Mouse (Mus musculus): ENCODE results near the gene Tob1. TPM values are rescaled to one million over a fixed set of nuclear protein-coding genes. Genes with fewer than 3 reads are reported as not detected.

The Tob1 gene
- polyA plus RNA-seq, 1 experiment from 2014 or later, result 35.6 TPM

DNA sequence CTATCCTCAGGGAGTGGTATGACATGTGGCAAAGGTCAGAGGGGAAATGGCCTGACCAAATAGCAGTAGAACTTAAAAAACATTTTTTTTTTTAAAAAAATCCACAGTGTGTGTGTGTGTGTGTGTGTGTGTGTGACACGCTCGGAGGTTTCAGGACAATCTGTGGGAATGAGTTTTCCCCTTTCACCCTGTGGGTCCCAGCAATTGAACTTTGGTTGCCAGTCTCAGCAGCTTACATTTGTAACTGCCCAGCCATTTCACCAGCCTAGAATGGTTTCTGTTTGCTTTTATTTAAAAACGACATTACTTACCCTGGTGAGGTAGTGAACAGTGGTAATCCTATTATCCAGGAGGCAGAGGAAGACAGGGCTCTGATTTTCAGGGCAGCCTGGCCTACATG lies 8.2 kb upstream of the Tob1 start:
- no peak overlapping the region for H3K27ac ChIP-seq (ENCODE audit: low read depth, low read length)
- H3K4me2 ChIP-seq (ENCODE audit: low read depth), result no peak overlapping the region
- no peaks in the 10 kb centered on the region for H3K4me1 ChIP-seq (ENCODE audit: control insufficient read depth, insufficient read depth, low read length)
- no peak overlapping the region for H3K9ac ChIP-seq (ENCODE audit: low read length)
- H3K9me3 ChIP-seq (ENCODE audit: control insufficient read depth, low read length), result no peaks in the 10 kb centered on the region
- H3K4me3 ChIP-seq (ENCODE audit: low read depth, low read length), result no peak overlapping the region
- no peak for DNase-seq (ENCODE audit: low spot score)
- WGBS, result 83% methylated on average over 3 of the region's 3 CpGs
- H3K27me3 ChIP-seq (ENCODE audit: control insufficient read depth, insufficient read depth, low read length), result no peaks in the 10 kb centered on the region
- ATAC-seq (ENCODE audit: insufficient read depth, low FRiP score, low TSS enrichment), result no peak
- no peaks in the 10 kb centered on the region for H3K36me3 ChIP-seq (ENCODE audit: control insufficient read depth, insufficient read depth, low read length)

DNA sequence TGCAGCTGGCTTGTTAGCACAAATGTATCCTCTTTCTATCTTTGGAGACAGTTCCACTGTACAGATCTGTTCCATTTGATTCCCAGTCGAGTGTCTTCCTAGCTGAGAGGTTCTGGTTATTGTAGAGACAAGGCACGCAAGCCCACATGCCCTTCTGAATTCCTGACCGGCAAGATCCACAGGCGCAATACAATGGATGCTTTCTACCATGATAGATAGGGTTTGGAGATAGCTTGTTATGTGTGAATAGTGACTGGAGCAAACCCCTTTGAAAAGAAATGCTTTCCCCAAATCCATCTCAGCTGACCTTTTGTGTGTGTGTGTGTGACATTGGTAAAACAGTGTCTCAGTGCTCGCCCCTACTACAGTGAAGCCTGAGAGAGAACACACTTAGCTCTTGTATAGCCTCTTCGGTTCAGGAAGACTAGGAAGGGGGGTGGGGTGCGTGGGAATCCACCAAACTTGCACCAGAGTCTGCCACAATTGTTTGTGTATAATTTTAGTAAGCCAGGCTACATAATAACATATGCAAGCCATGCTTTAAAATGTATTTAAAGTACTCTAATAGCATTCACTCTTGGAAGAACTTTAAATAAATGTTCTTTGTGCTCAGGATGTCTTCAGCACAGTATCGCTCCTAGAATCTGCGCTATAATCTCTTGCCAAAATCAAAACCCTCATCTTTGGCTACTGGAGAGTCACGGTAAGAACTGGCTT lies 4.7 kb upstream of the Tob1 start:
- 57% methylated on average over 10 of the region's 10 CpGs for WGBS
- DNase-seq (ENCODE audit: low spot score), result no peak
- Histone ChIP-seq H3K4me2 (ENCODE audit: low read depth) (no peak overlapping the region), H3K27ac (ENCODE audit: low read depth, low read length) (0 out of 2 replicates have a peak overlapping the region, but pooled peaks have one; percentile 20), H3K9me3 (ENCODE audit: control insufficient read depth, low read length) (no peaks in the 10 kb centered on the region), H3K27me3 (ENCODE audit: control insufficient read depth, insufficient read depth, low read length) (no peaks in the 10 kb centered on the region), H3K4me1 (ENCODE audit: control insufficient read depth, insufficient read depth, low read length) (0 out of 2 replicates have a peak, but pooled peaks cover 3% of the 10 kb centered on the region), H3K4me3 (ENCODE audit: low read depth, low read length) (no peak overlapping the region), H3K36me3 (ENCODE audit: control insufficient read depth, insufficient read depth, low read length) (no peaks in the 10 kb centered on the region), H3K9ac (ENCODE audit: low read length) (no peak overlapping the region)
- no peak for ATAC-seq (ENCODE audit: insufficient read depth, low FRiP score, low TSS enrichment)

DNA sequence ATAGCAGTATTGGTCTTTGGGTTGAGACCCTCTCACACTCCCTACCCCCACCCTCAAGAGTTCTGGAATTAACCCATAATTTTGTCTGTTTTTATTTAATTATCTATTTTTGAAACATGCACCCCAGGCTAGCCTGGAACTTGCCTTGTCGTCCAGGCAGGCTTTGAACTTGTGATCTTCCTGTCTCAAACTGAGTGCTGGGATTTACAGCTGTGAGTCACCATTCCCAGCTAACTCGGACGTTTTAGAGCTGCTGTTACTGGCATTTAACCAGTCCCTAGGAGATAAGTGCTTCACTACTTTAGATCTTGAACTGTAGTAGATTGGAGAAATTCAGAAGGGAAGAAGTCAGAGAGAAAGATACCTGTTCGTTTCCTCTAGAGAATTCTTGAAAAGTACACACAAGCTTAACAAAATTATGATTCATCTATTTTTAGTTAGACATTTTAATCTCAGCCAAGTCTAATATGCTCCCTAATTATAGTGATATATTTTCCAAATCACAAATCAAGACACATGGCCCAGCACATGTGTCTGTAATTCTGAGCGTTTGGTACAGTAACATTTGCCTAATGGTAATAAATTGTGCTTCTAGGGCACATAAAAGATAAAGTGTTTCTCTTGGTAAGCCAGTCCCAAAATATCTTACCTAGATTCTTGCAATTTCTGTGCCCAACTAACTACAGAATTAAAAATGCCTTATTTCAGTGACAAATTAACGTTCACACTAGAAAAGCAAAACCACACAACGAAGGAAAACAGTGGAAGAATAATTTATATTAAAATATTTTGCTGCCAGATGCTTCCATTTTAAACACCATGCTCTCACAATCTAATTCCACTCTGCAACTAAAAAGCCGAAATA lies 2.2 kb upstream of the Tob1 start:
- ATAC-seq (ENCODE audit: insufficient read depth, low FRiP score, low TSS enrichment) (no peak), DNase-seq (ENCODE audit: low spot score) (no peak)
- Histone ChIP-seq H3K9ac (ENCODE audit: low read length) (no peak overlapping the region), H3K4me3 (ENCODE audit: low read depth, low read length) (no peak overlapping the region), H3K36me3 (ENCODE audit: control insufficient read depth, insufficient read depth, low read length) (no peaks in the 10 kb centered on the region), H3K4me2 (ENCODE audit: low read depth) (no peak overlapping the region), H3K4me1 (ENCODE audit: control insufficient read depth, insufficient read depth, low read length) (peaks cover 7% of the 10 kb centered on the region; the same call in 1 of the 2 replicates), H3K27me3 (ENCODE audit: control insufficient read depth, insufficient read depth, low read length) (no peaks in the 10 kb centered on the region), H3K9me3 (ENCODE audit: control insufficient read depth, low read length) (no peaks in the 10 kb centered on the region), H3K27ac (ENCODE audit: low read depth, low read length) (no peak overlapping the region)
- WGBS, result 51% methylated on average over 8 of the region's 8 CpGs

DNA sequence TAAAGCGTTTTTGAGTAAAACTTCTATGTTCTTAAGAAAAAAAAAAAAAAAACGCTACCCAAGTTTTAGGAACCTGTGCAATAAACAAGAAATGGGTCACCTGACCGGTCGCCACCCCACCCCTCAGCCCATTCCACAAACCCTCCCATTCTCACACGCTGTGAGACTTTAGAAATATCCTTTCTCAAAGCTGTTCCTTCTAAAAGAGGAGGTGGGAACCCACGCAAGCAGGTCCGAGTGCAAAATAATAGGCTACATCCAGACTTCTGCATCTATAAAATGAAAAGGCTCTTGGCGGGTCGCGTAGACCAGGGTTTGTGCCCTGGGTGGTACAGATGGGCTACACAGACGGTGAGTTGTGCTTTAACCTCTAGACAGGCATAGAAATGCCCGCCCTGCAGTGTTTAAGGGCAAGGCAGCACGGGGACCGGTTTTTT lies 1.5 kb upstream of the Tob1 start:
- Histone ChIP-seq H3K4me3 (ENCODE audit: low read depth, low read length) (peak overlapping the region; percentile 96), H3K9me3 (ENCODE audit: control insufficient read depth, low read length) (no peaks in the 10 kb centered on the region), H3K4me2 (ENCODE audit: low read depth) (peak overlapping the region; percentile 76), H3K9ac (ENCODE audit: low read length) (peak overlapping the region; percentile 54), H3K27ac (ENCODE audit: low read depth, low read length) (peak overlapping the region; percentile 90), H3K27me3 (ENCODE audit: control insufficient read depth, insufficient read depth, low read length) (no peaks in the 10 kb centered on the region), H3K36me3 (ENCODE audit: control insufficient read depth, insufficient read depth, low read length) (no peaks in the 10 kb centered on the region; the same call in 1 of the 2 replicates), H3K4me1 (ENCODE audit: control insufficient read depth, insufficient read depth, low read length) (peaks cover 8% of the 10 kb centered on the region; the same call in 1 of the 2 replicates)
- 2% methylated on average over 14 of the region's 14 CpGs for WGBS
- ATAC-seq (ENCODE audit: insufficient read depth, low FRiP score, low TSS enrichment) (no peak), DNase-seq (ENCODE audit: low spot score) (no peak)

DNA sequence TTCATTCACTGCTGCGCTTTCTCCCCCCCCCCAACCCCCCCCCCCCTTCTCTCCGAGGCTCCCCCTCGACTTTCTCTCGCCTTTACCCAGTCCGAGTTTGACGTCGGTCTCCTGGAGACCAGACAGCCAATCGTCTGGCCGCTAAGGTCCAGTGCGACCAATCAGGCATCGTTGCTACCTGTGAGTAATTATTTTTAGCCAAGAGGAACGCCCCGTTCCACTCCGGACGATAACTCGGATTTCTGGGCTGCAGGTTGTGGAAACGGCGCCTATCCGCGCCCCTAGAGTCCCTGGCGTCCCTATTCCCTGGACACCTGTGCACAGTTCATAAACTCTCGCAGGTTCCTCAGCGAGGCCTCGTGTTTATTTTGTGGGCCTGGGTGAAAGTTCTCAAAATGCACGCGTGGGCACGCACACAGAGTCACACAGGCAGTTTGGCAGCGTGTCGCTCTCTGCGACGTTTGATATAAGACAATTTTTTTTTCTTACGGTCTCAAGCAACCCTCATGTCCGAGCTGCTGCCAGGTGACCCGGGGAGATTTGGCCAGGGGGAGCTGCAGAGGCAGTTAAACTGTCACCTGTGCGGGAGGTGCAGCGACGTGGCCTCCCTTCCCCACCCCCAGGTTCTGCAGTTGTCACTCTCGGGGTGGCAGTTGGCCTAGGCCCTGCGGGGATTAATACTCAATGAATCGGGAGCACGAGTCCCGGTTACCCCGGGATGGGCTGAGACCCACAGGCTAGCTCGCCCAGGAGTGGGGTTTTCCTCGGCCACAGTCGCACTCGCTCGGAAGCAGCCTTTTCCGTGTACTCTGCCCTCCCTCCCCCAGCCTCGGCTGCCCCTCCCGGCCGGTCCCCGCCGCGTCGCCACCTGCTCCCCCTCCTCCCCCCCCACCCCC lies 815 bp upstream of the Tob1 start:
- 0% methylated on average over 43 of the region's 56 CpGs for WGBS
- peaks cover 9% of the 10 kb centered on the region for H3K4me1 ChIP-seq (ENCODE audit: control insufficient read depth, insufficient read depth, low read length)
- peak overlapping the region; percentile 96 for H3K4me3 ChIP-seq (ENCODE audit: low read depth, low read length)
- ATAC-seq (ENCODE audit: insufficient read depth, low FRiP score, low TSS enrichment) (peak; percentile 78), DNase-seq (ENCODE audit: low spot score) (peak; percentile 89)
- H3K36me3 ChIP-seq (ENCODE audit: control insufficient read depth, insufficient read depth, low read length), result no peaks in the 10 kb centered on the region; the same call in 1 of the 2 replicates
- H3K4me2 ChIP-seq (ENCODE audit: low read depth), result peak overlapping the region; percentile 97
- peak overlapping the region; percentile 65 for H3K9ac ChIP-seq (ENCODE audit: low read length)
- no peaks in the 10 kb centered on the region for H3K27me3 ChIP-seq (ENCODE audit: control insufficient read depth, insufficient read depth, low read length)
- H3K27ac ChIP-seq (ENCODE audit: low read depth, low read length), result peak overlapping the region; percentile 92
- H3K9me3 ChIP-seq (ENCODE audit: control insufficient read depth, low read length), result no peaks in the 10 kb centered on the region

DNA sequence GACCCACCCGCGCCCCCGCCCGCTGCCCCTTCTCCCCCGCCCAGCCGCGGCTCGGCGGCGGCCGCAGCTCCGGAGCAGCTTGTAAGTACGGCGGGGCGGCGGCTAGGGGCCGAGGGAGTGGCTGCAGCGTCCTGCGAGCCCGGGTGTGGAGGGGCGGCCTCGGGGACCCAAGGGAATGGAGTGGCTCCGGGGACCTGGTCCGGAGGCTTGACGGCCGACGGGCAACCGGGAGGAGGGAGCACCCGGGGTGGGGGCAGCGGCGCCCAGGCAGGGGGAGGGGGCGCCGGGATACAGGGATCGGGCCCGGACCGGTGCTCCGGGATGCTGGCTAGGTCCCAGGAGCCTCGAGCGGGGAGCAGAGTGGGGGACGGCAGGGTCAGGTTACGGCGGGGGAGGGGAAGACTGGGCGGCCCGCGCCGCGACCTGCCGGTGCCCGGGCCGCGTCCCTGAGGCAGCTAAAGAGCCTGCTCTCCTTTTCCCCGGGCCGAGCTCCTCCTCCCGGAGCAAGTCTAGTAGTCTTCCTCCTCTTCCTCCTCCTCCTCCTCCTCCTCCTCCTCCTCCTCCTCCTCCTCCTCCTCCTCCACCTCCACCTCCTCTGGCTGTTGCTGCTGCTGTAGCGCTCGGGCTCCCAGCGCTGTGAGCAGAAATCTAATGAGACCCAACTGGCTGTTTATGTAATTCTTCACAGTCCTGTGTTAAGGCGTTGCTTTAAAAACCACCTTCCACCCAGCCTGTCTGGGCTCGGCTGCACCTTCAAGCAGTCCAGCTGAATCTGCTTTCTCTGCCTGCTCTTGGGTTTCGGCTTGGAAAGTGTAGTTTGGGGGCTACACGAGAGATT lies 616 bp downstream of the Tob1 start:
- Histone ChIP-seq H3K27me3 (ENCODE audit: control insufficient read depth, insufficient read depth, low read length) (no peaks in the 10 kb centered on the region), H3K36me3 (ENCODE audit: control insufficient read depth, insufficient read depth, low read length) (no peaks in the 10 kb centered on the region; the same call in 1 of the 2 replicates), H3K9me3 (ENCODE audit: control insufficient read depth, low read length) (no peaks in the 10 kb centered on the region), H3K4me3 (ENCODE audit: low read depth, low read length) (peak overlapping the region; percentile 96), H3K4me1 (ENCODE audit: control insufficient read depth, insufficient read depth, low read length) (peaks cover 13% of the 10 kb centered on the region), H3K9ac (ENCODE audit: low read length) (peak overlapping the region; percentile 95), H3K4me2 (ENCODE audit: low read depth) (peak overlapping the region; percentile 43), H3K27ac (ENCODE audit: low read depth, low read length) (peak overlapping the region; percentile 98)
- ATAC-seq (ENCODE audit: insufficient read depth, low FRiP score, low TSS enrichment), result peak; percentile 14
- DNase-seq (ENCODE audit: low spot score), result peak; percentile 77
- WGBS, result 0% methylated on average over 43 of the region's 61 CpGs

DNA sequence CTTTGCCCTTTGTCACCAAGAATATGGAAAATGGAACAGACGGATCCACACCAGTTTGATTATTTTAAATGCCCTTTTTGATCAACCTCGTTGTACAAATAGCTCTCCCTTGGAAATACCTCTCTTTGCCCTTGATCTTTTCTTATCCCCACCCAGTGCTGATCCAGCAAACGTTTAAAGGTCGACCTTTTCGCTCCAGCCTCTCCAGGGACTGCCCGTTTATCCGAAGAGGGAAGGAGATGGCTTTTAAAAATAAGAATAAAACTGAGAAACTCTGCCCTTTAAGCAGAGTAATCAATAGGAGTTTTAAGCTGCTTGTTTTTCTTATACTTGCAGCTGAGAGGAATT lies 1.2 kb downstream of the Tob1 start:
- H3K9ac ChIP-seq (ENCODE audit: low read length), result peak overlapping the region; percentile 64
- H3K27me3 ChIP-seq (ENCODE audit: control insufficient read depth, insufficient read depth, low read length), result no peaks in the 10 kb centered on the region
- H3K4me2 ChIP-seq (ENCODE audit: low read depth), result peak overlapping the region; percentile 43
- WGBS, result under 1% methylated on average over 7 of the region's 7 CpGs
- H3K4me3 ChIP-seq (ENCODE audit: low read depth, low read length), result peak overlapping the region; percentile 96
- ATAC-seq (ENCODE audit: insufficient read depth, low FRiP score, low TSS enrichment) (no peak), DNase-seq (ENCODE audit: low spot score) (no peak)
- H3K36me3 ChIP-seq (ENCODE audit: control insufficient read depth, insufficient read depth, low read length), result no peaks in the 10 kb centered on the region; the same call in 1 of the 2 replicates
- no peak overlapping the region for H3K27ac ChIP-seq (ENCODE audit: low read depth, low read length)
- peaks cover 13% of the 10 kb centered on the region for H3K4me1 ChIP-seq (ENCODE audit: control insufficient read depth, insufficient read depth, low read length)
- H3K9me3 ChIP-seq (ENCODE audit: control insufficient read depth, low read length), result no peaks in the 10 kb centered on the region

Measured in neural tube, embryonic 11.5 days (tissue).